Mouse (Mus musculus) thymus, postnatal 36 days (tissue): ENCODE results near the gene Prkg1.
"Not testable (repeated sequence)": the region's sequence is repeated elsewhere in the genome, so short reads cannot be mapped to it uniquely, and the experiment has no call there.

Experiments
- DNase-seq, 2 experiments: peaks; one replicate each; pipeline ENCODE4 v3.0.0; 2022; ENCODE audit warnings: mixed read lengths in 2 of 2

Prkg1 gene

DNA sequence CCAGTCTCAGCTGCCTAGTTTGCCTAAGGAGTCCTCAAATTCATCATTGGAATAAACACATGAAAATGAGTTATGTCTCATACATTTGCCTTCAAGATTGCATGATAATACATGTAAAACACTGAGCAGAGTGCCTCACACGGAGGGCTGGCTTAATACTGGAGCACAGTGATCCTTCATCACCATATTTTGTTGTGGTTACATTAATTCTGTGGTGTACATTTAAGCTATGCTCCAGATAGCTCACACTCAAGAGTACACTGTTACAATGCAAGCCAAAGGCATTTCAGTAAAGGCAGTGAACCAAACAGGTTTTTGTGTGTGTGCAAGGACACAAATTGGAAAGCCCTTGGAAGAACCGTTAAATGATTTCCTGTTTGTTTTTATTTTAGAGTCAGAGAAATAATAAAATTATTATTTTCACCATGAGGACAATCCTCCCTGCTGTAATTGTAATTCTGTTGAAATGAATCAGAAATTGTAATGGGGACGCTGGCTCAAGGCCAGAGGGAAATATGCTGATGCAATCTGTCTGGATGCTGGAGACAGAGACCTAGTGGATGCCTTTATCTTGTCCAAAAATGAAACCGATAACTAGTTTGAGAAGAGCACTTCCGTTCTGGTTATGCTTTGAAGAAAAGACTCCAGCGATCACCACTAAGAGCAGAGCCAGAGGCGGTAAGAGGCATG, 484.9 kb downstream of the Prkg1 start:
- no peak for DNase-seq

GRCm38 (mm10) chr19:31262438-31262837, 502.4 kb downstream of the Prkg1 start:
- no peak for DNase-seq

- no peak for DNase-seq
These were observed 504.3 kb downstream of the Prkg1 start for GRCm38 (mm10) chr19:31260494-31260893.

DNA sequence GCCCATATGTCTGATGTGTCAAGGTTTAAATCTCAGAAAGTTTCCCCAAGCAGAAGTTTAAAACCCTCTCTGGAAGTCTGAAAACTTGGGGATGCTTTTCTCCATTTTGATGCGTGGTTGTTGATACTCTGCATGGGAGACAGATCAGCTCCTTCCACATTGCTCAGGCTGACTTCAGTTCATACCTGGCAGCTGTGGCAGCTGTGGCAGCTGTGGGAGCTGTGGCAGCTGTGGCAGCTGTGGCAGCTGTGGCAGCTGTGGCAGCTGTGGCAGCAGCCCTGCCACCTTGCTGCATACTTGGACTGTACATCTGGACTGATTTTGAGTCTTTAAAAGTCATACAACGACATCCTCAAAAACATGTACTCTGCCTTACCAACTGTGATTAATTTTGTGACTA, 509.1 kb downstream of the Prkg1 start:
- DNase-seq = no peak

- DNase-seq = no peak
These were observed 532.4 kb downstream of the Prkg1 start for GRCm38 (mm10) chr19:31232410-31232809.

GRCm38 (mm10) chr19:31228385-31228784, 536.4 kb downstream of the Prkg1 start:
- no peak for DNase-seq

GRCm38 (mm10) chr19:31223457-31223856, 541.4 kb downstream of the Prkg1 start:
- no peak for DNase-seq

DNA sequence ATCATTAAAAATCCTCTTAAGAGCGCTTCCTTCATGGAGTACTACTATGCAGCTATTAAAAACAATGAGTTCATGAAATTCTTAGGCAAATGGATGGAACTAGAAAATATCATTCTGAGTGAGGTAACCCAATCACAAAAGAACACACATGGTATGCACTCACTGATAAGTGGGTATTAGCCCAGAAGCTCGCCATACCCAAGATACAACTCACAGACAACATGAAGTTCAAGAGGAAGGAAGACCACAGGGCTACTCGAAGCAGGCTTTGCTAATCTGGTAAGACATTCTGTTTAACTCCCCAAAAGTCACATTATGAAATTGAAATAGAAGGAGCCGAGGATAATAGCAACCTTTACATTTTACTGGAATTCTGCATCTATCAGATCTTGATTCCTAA, 545.6 kb downstream of the Prkg1 start:
- DNase-seq = not testable (repeated sequence)

- DNase-seq = no peak
These were observed 554.0 kb downstream of the Prkg1 start for GRCm38 (mm10) chr19:31210850-31211249.

DNA sequence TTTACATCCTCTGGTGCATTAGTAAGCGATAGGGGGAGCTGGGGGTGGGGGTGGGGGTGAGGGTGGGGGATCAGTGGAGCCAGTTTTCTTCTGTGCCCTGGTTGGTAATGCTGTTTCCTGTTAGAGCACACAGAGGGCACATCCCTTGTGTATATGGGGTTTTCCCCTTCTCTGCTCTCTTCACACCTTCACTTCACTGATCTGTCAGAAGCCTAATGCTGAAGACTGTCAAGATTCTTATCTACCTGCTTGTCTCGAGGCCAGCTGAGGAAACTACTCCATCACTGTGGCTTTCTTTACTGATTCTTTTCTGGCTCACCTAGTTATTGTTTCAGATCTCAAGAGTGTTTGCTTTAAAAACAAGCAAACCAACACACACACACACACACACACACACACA, 554.4 kb downstream of the Prkg1 start:
- DNase-seq = no peak

GRCm38 (mm10) chr19:31199583-31199982, 565.2 kb downstream of the Prkg1 start:
- no peak for DNase-seq

DNA sequence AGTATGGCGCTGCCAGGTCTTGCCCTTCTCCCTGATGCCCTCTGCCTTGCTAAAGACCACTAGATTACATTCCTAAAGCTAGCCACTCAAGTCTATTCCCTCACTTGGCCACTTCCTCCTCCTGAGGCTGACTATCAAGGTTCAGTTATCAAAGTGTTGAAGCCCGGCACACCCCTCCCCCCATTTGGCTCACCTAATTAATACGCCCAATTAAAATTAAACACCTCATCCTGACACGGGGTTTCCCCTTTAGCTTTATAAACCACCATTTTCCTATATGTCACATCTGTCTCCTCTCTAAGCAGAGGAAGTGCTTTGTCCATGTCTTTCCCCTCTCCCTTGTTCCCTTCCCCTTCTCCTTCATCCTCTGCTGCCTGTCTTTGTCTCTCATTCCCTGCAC, 566.4 kb downstream of the Prkg1 start:
- no peak for DNase-seq

DNA sequence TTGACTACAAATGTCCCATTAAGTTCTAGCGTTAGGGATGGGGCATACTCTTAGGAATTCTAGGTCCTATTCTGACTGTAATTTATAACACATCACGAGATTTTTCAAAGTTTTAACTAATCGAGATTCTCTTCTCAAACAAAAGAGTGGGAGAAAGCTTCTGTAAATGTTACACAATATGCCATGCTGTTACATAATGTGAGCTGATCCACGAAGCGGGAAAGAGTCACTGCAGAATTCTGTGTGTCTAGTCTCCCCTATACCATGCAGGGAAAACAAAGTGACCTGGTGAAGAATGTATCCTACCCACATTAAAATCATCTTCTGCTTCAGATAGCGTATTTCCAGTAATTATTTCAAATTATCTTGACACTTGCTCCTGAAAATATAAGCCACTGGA, 567.8 kb downstream of the Prkg1 start:
- no peak for DNase-seq

DNA sequence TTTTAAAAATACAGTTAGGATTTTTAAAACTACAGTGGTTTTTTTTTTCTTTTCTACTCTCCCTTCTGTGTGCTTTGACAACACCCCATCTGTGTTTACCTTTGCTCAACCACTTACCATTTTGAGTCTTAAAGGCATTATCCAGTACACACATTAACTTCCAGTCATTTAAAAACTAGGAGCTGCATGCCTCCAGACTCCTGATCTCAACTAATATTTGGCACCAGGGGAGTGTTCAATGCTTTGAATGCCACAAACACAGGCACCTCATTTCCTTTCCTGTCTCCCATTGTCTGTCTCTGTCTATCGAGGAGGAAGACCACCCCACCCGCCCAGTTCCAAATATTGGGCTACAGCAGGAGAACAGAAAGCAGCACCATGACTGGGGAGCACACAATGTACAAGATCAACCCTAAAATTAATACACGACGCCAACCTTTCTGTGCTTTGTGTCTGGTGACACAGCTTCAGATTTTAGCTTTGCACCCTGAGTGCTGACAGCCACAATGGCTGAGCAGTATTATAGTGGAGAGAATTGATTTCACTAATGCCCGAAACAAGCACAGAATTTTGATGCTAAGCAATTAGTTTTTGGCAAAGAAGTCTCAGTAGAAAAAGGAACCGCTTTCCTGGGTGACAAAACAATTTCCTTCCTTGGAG, 576.1 kb downstream of the Prkg1 start:
- no peak for DNase-seq

DNA sequence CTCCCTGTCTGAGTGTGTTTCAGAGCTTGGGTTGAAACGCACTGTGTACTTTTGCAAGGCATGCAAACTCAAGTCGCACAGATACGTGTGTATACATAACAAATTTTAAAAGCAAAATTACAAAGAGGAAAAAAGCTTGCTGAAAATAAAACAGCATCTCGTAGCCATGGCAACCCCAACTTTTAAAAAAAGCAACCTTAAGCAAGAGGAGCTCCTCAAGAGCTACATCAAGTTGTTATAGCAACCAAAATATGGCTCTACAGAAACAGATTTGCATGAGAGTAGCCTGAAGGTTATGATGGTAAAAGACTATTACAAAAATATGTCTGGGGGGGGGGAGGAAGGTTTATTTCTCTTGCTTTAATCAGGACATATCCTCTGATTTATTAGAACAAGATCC, 584.1 kb downstream of the Prkg1 start:
- no peak for DNase-seq

GRCm38 (mm10) chr19:31177279-31177922, 587.4 kb downstream of the Prkg1 start:
- no peak for DNase-seq

- DNase-seq = no peak
These were observed 593.8 kb downstream of the Prkg1 start for GRCm38 (mm10) chr19:31170985-31171384.

DNA sequence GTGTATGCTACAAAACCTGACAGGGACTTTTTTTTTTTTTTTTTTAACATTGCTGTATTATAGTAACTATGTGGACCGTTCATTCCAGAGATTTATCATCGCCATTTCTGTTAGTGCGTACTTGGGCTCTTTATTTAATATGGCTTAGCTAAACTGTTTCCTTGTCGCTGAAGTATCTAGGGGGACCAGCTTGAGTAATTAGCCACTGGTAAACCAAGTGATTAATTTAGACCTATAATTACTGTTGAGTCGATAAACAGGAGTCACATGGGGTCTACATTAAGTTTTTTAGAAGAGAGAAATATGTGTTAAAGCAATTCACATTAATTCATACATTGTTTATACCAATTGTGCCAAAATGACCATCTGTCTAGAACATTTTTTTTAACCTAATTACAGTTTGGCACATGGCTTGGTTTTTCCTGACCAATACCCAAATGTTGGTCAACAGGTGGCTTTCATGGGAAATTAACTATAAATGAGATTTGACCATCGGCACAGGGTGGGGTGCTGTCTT, 605.8 kb downstream of the Prkg1 start:
- no peak for DNase-seq

GRCm38 (mm10) chr19:31153399-31153798, 611.4 kb downstream of the Prkg1 start:
- DNase-seq = no peak

DNA sequence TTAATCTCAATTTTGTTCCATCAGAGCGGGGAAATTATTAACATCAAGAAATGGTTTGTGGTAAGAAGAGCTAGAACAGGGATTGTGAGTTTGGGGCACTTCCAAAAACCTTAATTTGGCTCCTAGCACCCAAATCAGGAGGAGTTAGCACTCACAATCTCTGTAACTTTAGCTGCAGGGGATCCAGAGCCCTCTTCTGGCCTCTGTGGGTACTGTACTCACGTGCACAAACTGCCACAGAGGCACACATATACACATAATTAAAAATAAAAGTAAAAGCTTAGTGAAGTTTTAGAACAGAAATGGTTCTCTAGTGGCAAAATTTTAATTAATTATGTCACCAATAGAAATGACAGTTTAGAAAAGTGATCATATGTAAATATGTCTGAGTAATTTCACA, 614.9 kb downstream of the Prkg1 start:
- DNase-seq = no peak

GRCm38 (mm10) chr19:31147457-31147856, 617.4 kb downstream of the Prkg1 start:
- DNase-seq = no peak

DNA sequence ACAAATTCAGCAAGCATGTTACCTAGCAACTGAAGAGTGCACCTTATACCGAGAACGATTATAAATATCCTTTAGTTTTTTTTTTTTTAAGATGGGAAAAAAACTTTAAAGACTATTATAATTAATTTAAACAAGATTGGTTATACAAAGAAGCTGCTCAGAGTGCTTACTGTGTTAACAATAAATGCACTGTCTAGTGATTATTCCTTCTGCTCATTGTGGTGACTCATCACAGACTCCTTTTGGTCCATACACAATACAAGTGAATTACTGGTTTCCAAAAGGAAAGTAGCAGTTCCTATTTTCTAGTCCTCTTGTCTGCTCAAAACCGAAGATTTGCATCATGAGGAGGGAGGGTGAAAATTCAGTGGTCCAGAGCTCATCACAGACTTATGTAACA, 618.7 kb downstream of the Prkg1 start:
- DNase-seq = no peak

DNA sequence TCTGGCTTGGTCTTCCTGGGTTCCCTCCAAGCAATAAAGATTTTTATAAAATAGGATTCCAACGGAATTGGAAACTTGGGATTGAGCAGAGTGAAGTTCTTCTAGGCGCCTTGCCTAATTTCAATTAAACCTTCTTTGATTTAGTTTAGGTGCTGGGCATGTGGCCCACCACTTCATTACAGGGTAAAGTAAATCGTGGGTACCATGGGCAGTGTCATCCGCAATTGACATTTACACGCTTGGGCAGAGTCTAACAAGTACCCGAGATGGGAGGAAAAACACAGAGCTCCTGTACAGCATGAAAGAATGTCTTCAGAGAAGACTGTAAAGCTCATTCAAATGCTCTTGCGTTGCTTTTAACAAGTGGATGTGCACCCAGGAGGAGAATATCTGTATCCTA, 622.9 kb downstream of the Prkg1 start:
- no peak for DNase-seq

DNA sequence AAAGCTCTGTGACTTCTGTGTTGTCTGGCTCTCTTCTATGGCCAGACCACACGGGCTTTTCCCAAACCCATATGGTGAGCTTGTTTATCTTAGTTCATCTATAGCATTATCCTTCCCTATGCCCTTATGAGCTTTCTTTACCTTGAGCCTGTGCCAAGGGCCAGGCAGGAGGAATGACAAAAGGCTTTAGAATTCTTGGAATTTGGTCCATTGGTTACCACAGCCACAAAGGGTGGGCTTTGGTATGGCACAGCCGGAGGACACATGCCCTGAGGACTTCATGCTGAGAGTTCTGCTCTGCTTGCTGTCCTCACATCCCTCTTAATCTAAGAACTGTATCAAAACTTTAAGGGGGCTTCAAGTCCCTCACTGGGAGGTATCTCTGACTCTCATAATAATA, 628.5 kb downstream of the Prkg1 start:
- DNase-seq = no peak
